Mouse (Mus musculus) megakaryocyte, embryonic 14.5 days (primary cell): Measurements from ENCODE around the gene Dclk2.

Experiments used
- FLI1 ChIP-seq: IDR thresholded peaks from 2 replicates; pipeline ENCODE4 v1.6.1; 2012; ENCODE audit warnings: low read length, inconsistent platforms, mixed read lengths
- GATA1 ChIP-seq: IDR thresholded peaks from 3 replicates; pipeline ENCODE4 v1.6.1; 2012; ENCODE audit warnings: mixed read lengths, low read length, inconsistent platforms, borderline replicate concordance

GRCm38 (mm10) chr3:86775444-86775828 lies 145.2 kb downstream of the Dclk2 start:
- no peak for TF ChIP-seq GATA1
- TF ChIP-seq FLI1, result no peak
